In genomic region chr12:24746579-24747296, GRCm38 (mm10) we compare ENCODE assay signal across 11 mouse cellular contexts. TPM values are rescaled to one million over a fixed set of nuclear protein-coding genes. Genes with fewer than 3 reads are reported as not detected.
DNase-seq lines count a peak whose midpoint lies in the region; ATAC-seq lines count a peak whose summit lies in the region.
"Had no signal": no experiment of that assay in that cellular context is flagged by ENCODE, and none has a peak within 500 bp of the region (broad histone marks: within the 10 kb centered on the region; RNA-seq: fewer than 3 reads in every experiment).

No protein-coding gene starts in this region.

- H3K4me3 ChIP-seq in hindbrain, embryonic 12.5 days: no peak overlapping the region
- H3K4me3 ChIP-seq: erythroblast, embryonic 14.5 days; myocyte had no signal

- peaks cover 11% of the 10 kb centered on the region; the same call in 1 of the 2 replicates for H3K4me1 ChIP-seq in hindbrain, embryonic 12.5 days

- H3K36me3 ChIP-seq in hindbrain, embryonic 12.5 days: no peaks in the 10 kb centered on the region

- WGBS in hindbrain, embryonic 12.5 days: 51% methylated on average over 5 of the region's 5 CpGs

- H3K9ac ChIP-seq in hindbrain, embryonic 12.5 days: no peak overlapping the region

- ATAC-seq in hindbrain, embryonic 12.5 days (ENCODE audit: low FRiP score): peak; percentile 52; the same call in 1 of the 2 replicates

- no peaks in the 10 kb centered on the region for H3K27me3 ChIP-seq in hindbrain, embryonic 12.5 days

- intact Hi-C loops in heart, postnatal 36 days (cut with DNase I): loop anchor here (1.0 kb wide), 1 partner anchor 32 kb away; no protein-coding TSS in a partner anchor
- intact Hi-C loops in left cerebral cortex, postnatal 36 days (cut with DNase I): no loop called here

- no peaks in the 10 kb centered on the region for H3K9me3 ChIP-seq in hindbrain, embryonic 12.5 days (replicated peaks)

- peak; percentile 98 for DNase-seq in heart, adult 11 months
- DNase-seq in heart, postnatal 36 days: no peak
- DNase-seq in ZHBTc4 (ENCODE audit: low read depth, low spot score): peak; percentile 82
- DNase-seq in lung, postnatal 36 days: peak; percentile 71
- no peak for DNase-seq in B cell, adult 2 months
- no peak for DNase-seq in frontal cortex, postnatal 10 days (ENCODE audit: low spot score in 2 of 2)
- no peak for DNase-seq in left cerebral cortex, postnatal 36 days (ENCODE audit: low spot score in 2 of 2)
- DNase-seq: adrenal gland, postnatal 36 days had no signal

- peak overlapping the region; percentile 48 for H3K27ac ChIP-seq in hindbrain, embryonic 12.5 days

- no peak overlapping the region for H3K4me2 ChIP-seq in hindbrain, embryonic 12.5 days (replicated peaks)

RNA-seq across cellular contexts. Expression of gene Rrm2, which starts 38.7 kb away (rescaled TPM):
- total RNA-seq in heart, postnatal 36 days (2021): 1 to 10 TPM; 3.7 to 4.2 TPM
- polyA plus RNA-seq in hindbrain, embryonic 12.5 days (2016; fragmentation: Nextera tagmentation; extraction: Ambion mirVana): 203 and 212 TPM in 2 replicates
- total RNA-seq in left cerebral cortex, postnatal 36 days (2021): 1 to 10 TPM; 2.5 to 2.9 TPM

Comparison
In these comparisons a context has a peak if more than half of its experiments do, and no peak if none do; other contexts are left out.
1. DNase-seq: peak in heart, adult 11 months (single experiment), ZHBTc4 (single experiment) and lung, postnatal 36 days (single experiment); none in heart, postnatal 36 days (0 of 2), B cell, adult 2 months (0 of 2), frontal cortex, postnatal 10 days (0 of 2) and left cerebral cortex, postnatal 36 days (0 of 2).